Mouse (Mus musculus) hindbrain, embryonic 14.5 days (tissue): ENCODE data around the gene Dtnb. TPM values are rescaled to one million over a fixed set of nuclear protein-coding genes. Genes with fewer than 3 reads are reported as not detected.

ENCODE experiments used
- ATAC-seq: fragments of 200-750 bp; cut with Nextera tagmentation; 2 replicates; pipeline ENCODE4 v1.8.0; 2017; ENCODE audit warnings: moderate number of reproducible peaks, mild to moderate bottlenecking, moderate TSS enrichment, moderate library complexity; ENCODE audit not compliant: low FRiP score
- DNase-seq: peaks from one replicate; pipeline ENCODE4 v3.0.0-alpha.2; 2015; ENCODE audit warnings: low spot score
- H3K27ac ChIP-seq: fragments of 300-500 bp; sonication (generic); 2 replicates; pipeline ENCODE4 v1.5.1; 2014; ENCODE audit warnings: mild to moderate bottlenecking, moderate library complexity
- H3K27me3 ChIP-seq: fragments of 300-500 bp; sonication (generic); 2 replicates; pipeline ENCODE4 v1.6.1; 2014; ENCODE audit warnings: mild to moderate bottlenecking, low read length, mixed read lengths; ENCODE audit not compliant: control insufficient read depth, insufficient read depth
- H3K36me3 ChIP-seq: fragments of 300-500 bp; sonication (generic); replicated peaks from 2 replicates; pipeline ENCODE4 v1.6.1; 2014; ENCODE audit not compliant: control insufficient read depth, insufficient read depth
- H3K4me1 ChIP-seq: fragments of 300-500 bp; sonication (generic); replicated peaks from 2 replicates; pipeline ENCODE4 v1.6.1; 2014; ENCODE audit warnings: antibody characterized with exemption, low read length, mixed read lengths; ENCODE audit not compliant: control insufficient read depth, insufficient read depth
- H3K4me2 ChIP-seq: fragments of 300-500 bp; sonication (generic); replicated peaks from 2 replicates; pipeline ENCODE4 v1.6.1; 2014; ENCODE audit warnings: mild to moderate bottlenecking, moderate library complexity
- H3K4me3 ChIP-seq: fragments of 300-500 bp; sonication (generic); replicated peaks from 2 replicates; pipeline ENCODE4 v1.5.1; 2014; ENCODE audit warnings: mild to moderate bottlenecking, low read length
- H3K9ac ChIP-seq: fragments of 300-500 bp; sonication (generic); 2 replicates; pipeline ENCODE4 v1.6.1; 2014
- H3K9me3 ChIP-seq: fragments of 300-500 bp; sonication (generic); 2 replicates; pipeline ENCODE4 v1.6.1; 2016; ENCODE audit warnings: low read length; ENCODE audit not compliant: control insufficient read depth
- WGBS: fragments of 180-500 bp; shearing (Covaris S2); extraction: QIAGEN DNeasy Blood & Tissue Kit; methylation state at CpG from one replicate; pipeline ENCODE4 v1.1.7; 2014; 5-methylcytosine and 5-hydroxymethylcytosine counted together
- polyA plus RNA-seq: library from polyadenylated mRNA; unstranded; fragments of >200 nt; fragmentation: Nextera tagmentation; extraction: Ambion mirVana; gene quantifications from 2 replicates; pipeline ENCODE4 v1.2.1, GENCODE M21; 2014

Dtnb gene
- polyA plus RNA-seq, 1 experiment from 2014 or later = 58.4 TPM

DNA sequence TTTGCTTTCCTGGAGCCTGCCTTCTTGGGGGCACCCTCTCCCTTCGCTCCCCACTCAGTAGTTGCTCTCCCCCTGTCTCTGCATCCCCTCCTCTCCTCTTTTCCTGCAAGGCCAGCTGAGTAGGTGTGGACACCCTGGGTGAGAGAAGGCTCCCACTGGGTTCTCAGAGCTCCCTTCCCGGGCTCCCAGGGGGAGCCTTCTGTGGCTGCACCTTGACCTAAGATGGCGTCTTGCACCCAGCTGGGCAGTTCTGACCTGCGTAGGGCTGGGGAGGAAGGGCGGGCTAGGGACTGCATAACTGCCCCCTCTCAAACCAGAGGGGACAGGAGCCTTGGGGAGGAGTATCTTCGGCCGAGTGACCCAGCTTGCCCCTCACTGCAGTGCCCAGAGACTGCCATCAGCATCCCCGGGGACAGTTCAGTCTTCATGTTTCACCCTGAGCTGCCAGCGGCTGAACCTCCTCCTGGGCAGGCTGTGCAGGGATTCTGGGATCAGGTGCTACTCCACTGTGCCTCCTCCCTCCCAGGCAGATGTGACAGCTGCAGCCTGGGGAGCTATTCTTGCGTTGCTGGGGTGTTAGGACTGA lies 236.3 kb downstream of the Dtnb start:
- Histone ChIP-seq H3K4me2 (peak overlapping the region; percentile 69), H3K27ac (peak overlapping the region; percentile 92), H3K4me3 (peak overlapping the region; percentile 84), H3K4me1 (peaks cover 40% of the 10 kb centered on the region; the same call in 1 of the 2 replicates), H3K36me3 (no peaks in the 10 kb centered on the region), H3K9ac (peak overlapping the region; percentile 88), H3K27me3 (no peaks in the 10 kb centered on the region), H3K9me3 (no peaks in the 10 kb centered on the region)
- ATAC-seq = 0 out of 2 replicates have a peak, but pooled peaks have one; percentile 0
- DNase-seq = no peak
- 2% methylated on average over 10 of the region's 10 CpGs for WGBS

DNA sequence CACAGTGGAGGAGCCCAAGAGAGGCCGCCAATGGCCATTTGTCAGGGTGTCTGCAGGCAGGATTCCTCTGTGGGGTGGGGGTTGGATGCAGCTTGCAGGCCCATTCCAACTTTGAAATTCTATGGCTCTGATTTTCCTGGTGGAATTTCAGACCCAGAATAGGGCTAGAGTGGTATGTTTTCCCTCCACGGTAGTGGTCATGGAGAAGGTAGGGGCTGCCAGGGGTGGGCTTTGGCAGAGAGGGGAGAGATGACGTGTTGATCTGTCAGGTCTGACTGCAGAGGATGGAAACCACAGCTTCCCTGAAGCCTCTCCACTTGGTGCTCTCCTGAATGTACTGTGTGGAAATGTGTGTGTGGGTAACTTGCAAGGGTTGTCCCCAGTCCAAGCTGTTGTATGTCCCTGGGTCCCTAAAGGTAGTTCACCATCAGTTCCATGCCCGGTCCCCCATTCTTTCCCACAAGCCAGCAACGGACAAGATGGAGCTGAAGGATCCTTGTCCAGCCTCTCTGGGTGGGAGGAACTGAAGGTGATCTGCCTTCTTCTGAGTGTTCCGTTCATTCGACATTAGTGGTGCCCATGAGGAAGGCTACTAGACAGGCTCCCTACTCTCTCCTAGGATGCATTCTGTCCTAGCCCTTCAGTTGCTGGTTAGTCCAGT lies 237.5 kb downstream of the Dtnb start:
- WGBS = 79% methylated on average over 7 of the region's 7 CpGs
- peaks cover 40% of the 10 kb centered on the region; the same call in 1 of the 2 replicates for H3K4me1 ChIP-seq
- no peaks in the 10 kb centered on the region for H3K9me3 ChIP-seq
- no peaks in the 10 kb centered on the region for H3K36me3 ChIP-seq
- H3K27me3 ChIP-seq = no peaks in the 10 kb centered on the region
- DNase-seq = no peak
- no peak overlapping the region for H3K27ac ChIP-seq
- ATAC-seq = no peak
- no peak overlapping the region; the same call in 1 of the 2 replicates for H3K4me2 ChIP-seq
- no peak overlapping the region for H3K9ac ChIP-seq
- no peak overlapping the region for H3K4me3 ChIP-seq

DNA sequence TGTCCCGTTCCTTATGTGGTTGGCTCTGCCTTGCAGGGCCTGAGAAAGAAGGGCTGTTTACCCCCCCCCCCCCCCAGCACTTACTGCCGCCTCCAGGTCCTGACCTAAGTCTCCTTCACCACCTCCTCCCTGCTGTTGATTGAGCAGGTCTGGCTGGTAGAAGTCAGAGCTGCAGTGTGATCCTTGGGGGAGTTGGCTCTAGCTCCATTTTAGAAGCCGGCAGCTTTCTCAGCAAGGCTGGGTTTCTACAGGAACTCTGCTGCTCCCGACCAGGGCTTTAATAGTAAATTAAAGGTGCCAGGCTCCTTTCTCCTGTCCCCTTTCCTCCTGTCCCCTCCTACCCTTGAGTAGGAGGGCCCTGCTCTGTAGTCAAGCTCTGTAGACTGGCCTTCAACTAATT lies 238.3 kb downstream of the Dtnb start:
- Histone ChIP-seq H3K27ac (no peak overlapping the region), H3K9me3 (no peaks in the 10 kb centered on the region), H3K9ac (no peak overlapping the region), H3K27me3 (no peaks in the 10 kb centered on the region), H3K4me3 (no peak overlapping the region), H3K4me1 (peaks cover 40% of the 10 kb centered on the region; the same call in 1 of the 2 replicates), H3K4me2 (no peak overlapping the region), H3K36me3 (no peaks in the 10 kb centered on the region)
- DNase-seq (no peak), ATAC-seq (no peak)
- WGBS = 37% methylated on average over 4 of the region's 4 CpGs

DNA sequence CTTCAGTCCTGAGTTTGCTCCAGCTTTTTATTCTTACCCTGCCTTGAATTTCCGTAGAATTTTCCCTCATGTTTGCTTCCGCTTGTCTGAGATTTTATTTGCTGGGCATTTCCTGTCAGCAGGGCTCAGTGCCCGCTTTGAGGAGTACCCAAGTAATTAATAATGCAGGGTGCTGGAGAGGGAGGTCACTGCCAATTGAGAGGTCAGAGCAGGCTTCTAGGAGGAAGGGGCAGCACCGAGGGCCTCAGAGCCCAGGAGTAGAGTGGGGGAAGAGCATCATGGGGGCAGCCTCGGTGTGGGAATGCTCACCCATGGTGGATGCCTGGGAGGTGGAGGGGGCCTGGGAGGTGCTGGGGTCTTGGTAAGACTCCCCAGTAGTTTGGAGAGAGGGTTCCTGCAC lies 239.4 kb downstream of the Dtnb start:
- Histone ChIP-seq H3K9me3 (no peaks in the 10 kb centered on the region), H3K4me3 (no peak overlapping the region), H3K4me2 (no peak overlapping the region), H3K27me3 (no peaks in the 10 kb centered on the region), H3K36me3 (no peaks in the 10 kb centered on the region), H3K4me1 (peaks cover 35% of the 10 kb centered on the region; the same call in 1 of the 2 replicates), H3K9ac (no peak overlapping the region), H3K27ac (no peak overlapping the region)
- DNase-seq = no peak
- WGBS = 34% methylated on average over 5 of the region's 5 CpGs
- no peak for ATAC-seq

DNA sequence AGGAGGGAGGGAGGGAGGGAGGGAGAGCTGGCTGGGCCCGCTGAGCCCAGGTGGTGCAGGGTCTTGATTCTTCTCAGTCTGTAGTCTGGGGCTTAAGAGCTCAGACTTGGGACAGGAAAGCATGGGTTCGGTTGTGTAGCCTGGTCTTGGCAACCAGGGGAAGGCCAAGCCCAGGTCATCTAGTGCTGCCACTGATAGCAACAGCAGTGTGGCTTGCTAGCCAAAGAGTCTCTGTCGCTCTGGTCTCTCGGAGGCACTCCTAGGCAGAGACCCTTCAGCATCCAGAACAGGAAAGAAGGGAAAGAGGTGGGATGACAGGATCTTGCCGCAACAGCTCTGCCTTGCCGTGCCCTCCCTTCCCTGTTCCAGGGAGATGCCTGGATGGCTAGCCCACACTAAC lies 240.1 kb downstream of the Dtnb start:
- no peak for DNase-seq
- H3K9ac ChIP-seq = no peak overlapping the region
- no peak for ATAC-seq
- WGBS = 50% methylated on average over 6 of the region's 6 CpGs
- no peaks in the 10 kb centered on the region for H3K36me3 ChIP-seq
- no peak overlapping the region for H3K27ac ChIP-seq
- H3K9me3 ChIP-seq = no peaks in the 10 kb centered on the region
- H3K4me2 ChIP-seq = no peak overlapping the region
- H3K4me3 ChIP-seq = no peak overlapping the region
- no peaks in the 10 kb centered on the region for H3K27me3 ChIP-seq
- H3K4me1 ChIP-seq = peaks cover 35% of the 10 kb centered on the region; the same call in 1 of the 2 replicates

DNA sequence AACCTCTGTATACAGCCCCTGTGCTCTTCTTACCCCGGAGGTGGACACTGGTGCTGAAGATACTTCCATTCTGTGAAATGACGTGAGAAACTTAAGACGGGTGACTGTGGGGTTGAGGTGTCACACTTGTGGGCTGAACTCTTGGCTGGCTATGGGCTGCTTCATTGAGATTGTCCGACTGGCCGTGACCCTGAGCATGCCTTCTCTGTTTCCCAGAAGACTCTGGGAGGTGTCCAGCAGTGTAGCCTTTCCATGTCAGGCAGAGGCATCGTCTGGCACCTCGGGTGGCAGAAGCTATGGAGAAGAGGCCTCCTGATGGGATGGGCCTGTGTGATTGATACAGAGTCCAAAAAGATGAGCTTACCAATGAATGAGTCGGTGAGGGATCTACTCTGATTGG lies 241.0 kb downstream of the Dtnb start:
- Histone ChIP-seq H3K36me3 (no peaks in the 10 kb centered on the region), H3K4me2 (no peak overlapping the region), H3K9ac (no peak overlapping the region), H3K4me3 (no peak overlapping the region), H3K9me3 (no peaks in the 10 kb centered on the region), H3K4me1 (peaks cover 38% of the 10 kb centered on the region), H3K27me3 (no peaks in the 10 kb centered on the region), H3K27ac (no peak overlapping the region)
- DNase-seq = no peak
- no peak for ATAC-seq
- WGBS = 85% methylated on average over 8 of the region's 8 CpGs

DNA sequence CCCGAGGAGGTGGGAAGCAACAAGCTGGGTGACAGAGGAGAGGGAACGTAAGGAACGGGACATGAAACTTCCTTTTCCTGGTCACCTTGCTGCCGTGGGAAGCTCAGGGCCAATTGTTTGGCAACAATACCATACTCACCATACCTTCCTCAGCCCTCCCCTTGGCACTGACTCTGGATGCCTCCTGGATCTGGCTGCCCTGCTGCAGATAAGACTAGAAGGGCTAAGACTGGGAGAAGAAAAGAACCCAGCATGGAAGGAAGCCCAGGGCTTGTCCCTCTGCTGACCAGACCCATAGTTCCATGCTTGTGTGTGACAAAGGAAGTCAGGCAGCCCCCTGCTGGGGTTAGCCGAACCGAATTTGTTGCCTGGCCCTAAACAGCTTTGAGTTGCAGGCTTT lies 243.2 kb downstream of the Dtnb start:
- H3K9me3 ChIP-seq = no peaks in the 10 kb centered on the region
- H3K36me3 ChIP-seq = no peaks in the 10 kb centered on the region
- H3K9ac ChIP-seq = no peak overlapping the region
- no peak overlapping the region for H3K27ac ChIP-seq
- H3K27me3 ChIP-seq = no peaks in the 10 kb centered on the region
- no peak overlapping the region for H3K4me3 ChIP-seq
- ATAC-seq (no peak), DNase-seq (no peak)
- H3K4me2 ChIP-seq = no peak overlapping the region
- H3K4me1 ChIP-seq = peaks cover 29% of the 10 kb centered on the region
- WGBS = 35% methylated on average over 6 of the region's 6 CpGs

DNA sequence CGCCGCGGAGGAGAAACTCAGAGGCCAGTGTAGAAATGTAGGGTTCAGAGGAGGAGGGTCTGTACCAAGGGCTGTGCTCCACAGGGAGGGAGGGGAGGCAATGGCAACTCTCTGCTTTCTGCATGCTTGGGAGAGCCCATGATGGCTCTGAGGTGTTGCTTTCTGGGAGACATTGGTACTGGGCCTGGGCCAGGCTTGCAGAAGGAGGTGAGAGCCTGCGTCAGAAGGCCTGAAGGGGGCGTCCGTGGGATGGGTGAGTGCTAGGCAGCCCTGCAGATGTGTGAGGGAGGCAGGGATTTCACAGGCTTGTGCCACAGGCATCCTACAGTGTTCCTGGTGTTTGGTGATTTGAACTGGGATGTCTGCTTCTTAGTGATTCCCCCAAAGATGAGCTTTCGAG lies 244.9 kb downstream of the Dtnb start:
- DNase-seq = no peak
- H3K9me3 ChIP-seq = no peaks in the 10 kb centered on the region
- H3K27me3 ChIP-seq = no peaks in the 10 kb centered on the region
- H3K4me1 ChIP-seq = peaks cover 17% of the 10 kb centered on the region
- no peak overlapping the region for H3K4me2 ChIP-seq
- WGBS = 66% methylated on average over 7 of the region's 7 CpGs
- H3K4me3 ChIP-seq = no peak overlapping the region
- ATAC-seq = no peak
- H3K27ac ChIP-seq = no peak overlapping the region
- H3K36me3 ChIP-seq = no peaks in the 10 kb centered on the region
- H3K9ac ChIP-seq = no peak overlapping the region

DNA sequence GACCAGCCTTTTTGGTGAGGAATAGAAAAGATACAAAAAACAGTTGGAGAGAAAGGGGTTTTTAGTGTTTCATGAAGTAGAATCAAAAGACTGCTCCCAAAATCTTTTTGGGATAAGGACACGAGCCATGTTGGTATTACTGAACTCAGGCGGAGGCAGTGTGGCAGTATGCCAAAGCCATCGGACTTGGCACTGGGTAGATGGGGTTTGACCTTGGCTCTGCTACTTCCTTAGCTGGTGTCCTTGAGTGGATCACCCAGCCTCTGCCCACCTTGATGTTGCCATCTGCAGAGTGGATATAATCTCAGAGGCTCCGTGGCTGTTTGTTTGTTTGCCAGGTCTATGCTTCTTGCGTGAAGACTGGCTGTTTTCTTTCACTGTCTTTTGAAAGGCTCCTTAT lies 245.4 kb downstream of the Dtnb start:
- Histone ChIP-seq H3K9ac (no peak overlapping the region), H3K4me1 (peaks cover 17% of the 10 kb centered on the region), H3K9me3 (no peaks in the 10 kb centered on the region), H3K27me3 (no peaks in the 10 kb centered on the region), H3K4me2 (no peak overlapping the region), H3K27ac (no peak overlapping the region), H3K4me3 (no peak overlapping the region), H3K36me3 (no peaks in the 10 kb centered on the region)
- 80% methylated on average over 5 of the region's 5 CpGs for WGBS
- ATAC-seq (no peak), DNase-seq (no peak)
